Mouse (Mus musculus): ENCODE results near the gene Soat2.

DNA sequence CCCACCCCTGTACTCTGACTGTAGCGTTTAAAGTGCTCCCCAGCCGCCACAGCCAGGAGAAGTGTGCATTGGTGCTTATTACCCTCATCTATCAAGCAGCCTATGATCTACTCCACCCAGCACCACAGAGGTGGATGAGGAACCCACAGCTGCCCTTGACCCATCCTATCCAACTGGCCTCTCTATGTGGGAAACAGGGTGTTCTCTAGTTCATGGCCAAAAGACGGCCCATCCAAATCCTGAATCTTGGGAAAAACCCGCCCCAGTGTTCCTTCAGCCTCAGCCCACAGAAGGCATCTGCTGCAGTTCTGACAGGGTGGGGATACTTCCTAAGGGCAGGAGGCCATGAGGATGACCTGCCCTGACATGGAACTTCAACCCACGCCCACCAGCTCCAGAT, 29.8 kb upstream of the Soat2 start:
- TF ChIP-seq POLR2A (IDR thresholded peaks at IDR 0.05; ENCODE audit: control insufficient read depth, low read depth, low read length), result no peak
- no peak for TF ChIP-seq CTCF (IDR thresholded peaks at IDR 0.05; ENCODE audit: control insufficient read depth, insufficient read depth, insufficient replicate concordance, low read depth, low read length)
